Mouse (Mus musculus): ENCODE results near the gene Rbms3.

Rbms3 gene

DNA sequence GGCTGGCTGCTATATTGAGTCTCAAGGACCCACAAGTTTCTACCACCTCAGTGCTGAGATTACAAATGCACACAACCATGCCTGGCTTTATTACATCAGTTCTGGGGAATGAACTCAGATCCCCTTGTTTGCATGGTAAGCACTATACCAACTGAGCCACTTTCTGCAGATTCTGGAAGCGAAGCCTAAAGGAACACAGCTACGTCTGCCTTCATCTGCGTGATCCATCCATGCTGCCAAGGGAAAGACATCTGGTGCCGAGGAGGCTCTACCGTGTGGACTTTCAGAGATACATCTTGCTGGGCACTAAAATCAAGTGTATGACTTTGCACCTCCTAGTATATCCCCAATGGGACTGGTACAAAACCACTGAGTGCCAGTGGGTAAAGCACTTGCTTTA lies 1010.8 kb downstream of the Rbms3 start:
- in situ Hi-C loops (cut with MboI; ENCODE audit: unreplicated experiment in 2 of 2) = no loop called here

DNA sequence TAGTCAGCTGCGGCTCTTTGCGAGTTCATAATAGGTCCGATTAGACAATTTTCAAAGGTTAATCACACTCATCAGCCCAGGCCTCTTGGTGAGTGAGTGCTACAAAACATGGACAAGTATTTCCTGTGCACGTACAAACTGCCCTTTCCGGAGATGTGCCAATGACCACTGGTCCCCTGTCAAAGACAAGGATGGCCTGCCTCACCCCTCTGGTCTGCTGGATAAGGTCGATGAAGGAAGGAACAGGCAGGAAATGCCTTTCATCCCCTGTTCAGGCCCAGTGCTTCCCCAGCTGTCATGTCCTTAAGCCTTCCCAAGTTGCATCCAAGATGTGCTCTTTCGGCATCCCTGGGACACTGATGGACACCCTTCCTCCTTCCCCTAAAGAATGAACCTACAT lies 1016.4 kb downstream of the Rbms3 start:
- in situ Hi-C loops (cut with MboI; ENCODE audit: unreplicated experiment in 2 of 2) = no loop called here

DNA sequence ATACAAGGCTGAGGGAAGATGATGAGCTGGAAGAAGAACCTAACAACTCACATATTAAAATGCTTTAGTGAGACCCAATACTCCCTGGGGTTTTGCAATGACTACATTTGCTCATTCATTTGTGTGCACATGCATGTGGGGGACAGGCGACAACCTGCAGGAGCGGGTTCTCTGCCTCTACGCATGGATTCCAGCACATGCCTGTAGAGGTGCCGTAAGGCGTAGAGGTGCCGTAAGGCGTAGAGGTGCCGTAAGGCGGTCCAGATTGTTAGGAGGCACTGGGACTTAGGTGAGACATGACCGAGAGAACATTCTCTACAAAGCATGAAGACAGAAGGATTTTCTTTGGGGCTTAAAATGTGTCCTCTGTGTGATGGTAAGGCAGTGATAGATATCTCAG lies 1033.7 kb downstream of the Rbms3 start:
- in situ Hi-C loops (cut with MboI; ENCODE audit: unreplicated experiment in 2 of 2) = no loop called here

DNA sequence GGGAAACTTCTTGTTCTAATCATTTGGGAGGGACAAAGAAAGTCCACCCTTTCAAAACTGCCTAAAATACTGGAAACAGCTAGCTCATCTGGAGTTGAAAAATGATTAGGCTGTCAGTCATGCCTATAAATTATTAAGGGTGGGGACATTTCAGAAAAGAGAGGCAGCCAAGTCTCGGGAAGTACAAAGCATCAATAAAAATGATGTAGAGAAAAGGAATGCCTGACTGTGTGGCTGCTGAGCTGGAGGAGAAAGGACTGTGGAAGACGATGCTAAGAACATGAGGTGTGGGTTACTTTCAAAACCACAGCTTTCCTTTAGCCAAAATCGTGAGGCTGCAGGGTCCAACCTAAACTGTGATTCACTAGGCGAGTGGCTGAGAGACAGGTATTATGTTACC lies 1037.2 kb downstream of the Rbms3 start:
- in situ Hi-C loops (cut with MboI; ENCODE audit: unreplicated experiment in 2 of 2) = no loop called here

DNA sequence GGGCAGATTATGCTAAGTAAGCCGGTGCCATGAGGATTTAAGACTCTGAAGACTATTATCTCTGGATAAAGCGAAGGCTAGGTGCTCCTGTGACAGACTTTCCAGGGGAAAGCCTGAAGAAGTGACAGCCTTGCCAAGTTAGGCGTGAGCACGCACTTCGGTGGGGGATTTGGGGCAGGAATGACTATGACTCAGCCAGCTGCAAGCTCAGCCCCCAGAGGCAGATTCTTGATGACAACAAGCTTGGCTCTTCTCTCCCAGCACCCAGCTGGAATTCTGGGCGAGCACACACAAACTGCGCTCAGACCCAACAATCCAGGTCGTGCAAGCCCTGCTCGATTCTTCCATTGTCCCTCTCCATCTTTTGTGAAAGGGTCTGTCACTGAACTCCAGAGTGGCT lies 1038.6 kb downstream of the Rbms3 start:
- in situ Hi-C loops (cut with MboI; ENCODE audit: unreplicated experiment in 2 of 2) = no loop called here

DNA sequence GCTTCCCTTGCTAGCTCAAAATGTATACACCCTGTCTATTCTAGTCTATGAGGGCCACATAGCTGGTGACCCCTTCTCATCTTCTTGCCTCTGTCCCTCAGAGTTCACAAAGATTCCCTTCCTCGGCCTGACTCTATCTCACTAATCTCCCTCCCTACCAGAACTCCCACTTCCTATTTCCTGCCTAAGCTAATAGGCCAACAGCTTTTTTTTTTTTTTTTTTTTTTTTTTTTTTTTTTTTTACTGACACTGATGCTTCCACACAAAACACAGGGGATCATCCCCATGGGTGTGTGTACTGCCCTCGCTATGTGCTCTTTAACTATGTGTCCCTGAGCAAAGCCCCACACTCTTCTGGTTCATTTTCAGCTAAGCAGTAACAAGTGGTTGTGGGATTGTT lies 1060.0 kb downstream of the Rbms3 start:
- in situ Hi-C loops (cut with MboI; ENCODE audit: unreplicated experiment in 2 of 2) = loop anchor here in 1 of 2 experiments (25.0 kb wide), 2 partner anchors 857 to 1757 kb away; no protein-coding TSS in a partner anchor

DNA sequence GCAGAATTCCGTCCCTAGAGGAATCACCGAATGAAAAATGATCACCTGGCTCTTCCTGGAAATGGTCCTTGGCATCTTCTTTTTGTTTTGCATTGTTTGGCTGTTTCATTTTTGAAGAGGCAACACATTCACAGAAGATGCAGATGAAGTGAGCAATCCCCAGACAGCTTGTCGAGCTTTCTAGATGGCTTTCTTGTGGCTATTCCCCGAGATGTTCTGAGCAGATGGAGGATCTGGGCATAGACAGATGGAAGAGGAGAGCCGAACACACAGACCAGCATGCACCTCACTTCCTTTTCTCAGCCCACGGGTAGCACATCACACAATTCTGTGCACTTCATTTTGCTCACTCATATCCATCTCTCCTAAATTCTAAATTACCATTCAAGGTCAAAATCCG lies 1063.0 kb downstream of the Rbms3 start:
- in situ Hi-C loops (cut with MboI; ENCODE audit: unreplicated experiment in 2 of 2) = loop anchor here in 1 of 2 experiments (25.0 kb wide), 2 partner anchors 854 to 1754 kb away; no protein-coding TSS in a partner anchor

DNA sequence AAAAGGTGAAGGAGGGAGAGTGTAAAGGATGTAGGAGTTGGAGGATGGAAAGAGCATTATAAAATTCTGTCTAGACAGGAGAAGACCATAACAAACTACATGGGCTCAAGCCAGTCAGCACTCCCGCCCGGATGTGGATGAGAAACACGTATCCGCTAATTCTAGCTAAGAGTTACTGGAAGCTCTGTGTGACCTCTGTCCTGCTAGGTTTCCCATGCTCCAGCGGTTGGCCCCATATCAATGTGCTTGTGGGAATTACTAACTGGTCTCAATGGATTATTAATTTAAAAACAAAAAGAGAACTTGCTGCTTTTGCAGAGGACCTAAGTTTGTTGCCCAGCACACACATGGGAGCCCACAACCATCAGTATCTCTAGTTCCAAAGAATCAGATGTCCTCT lies 1071.9 kb downstream of the Rbms3 start:
- in situ Hi-C loops (cut with MboI; ENCODE audit: unreplicated experiment in 2 of 2) = loop anchor here (10.0 to 25.0 kb wide), 3 partner anchors 493 to 1745 kb away; no protein-coding TSS in a partner anchor

DNA sequence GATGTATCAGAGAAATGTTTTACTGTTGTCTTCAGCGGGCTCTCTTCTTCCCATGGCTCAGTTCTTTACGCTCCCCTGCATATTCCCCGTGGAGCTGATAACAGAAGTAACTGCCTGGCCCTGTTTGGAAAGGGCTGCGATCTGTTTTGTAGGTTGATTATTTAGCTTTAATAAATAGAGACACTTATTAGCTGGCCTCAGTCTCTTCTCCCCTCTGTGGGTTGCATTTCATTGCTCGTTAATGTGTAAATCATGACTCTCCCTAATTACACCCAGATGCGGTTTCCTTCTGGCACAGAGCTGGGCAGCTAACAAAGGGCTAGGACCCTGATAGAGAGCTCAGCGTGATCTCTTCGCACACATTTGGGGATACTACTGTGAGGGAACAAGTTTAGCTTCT lies 1073.1 kb downstream of the Rbms3 start:
- in situ Hi-C loops (cut with MboI; ENCODE audit: unreplicated experiment in 2 of 2) = loop anchor here (10.0 to 25.0 kb wide), 3 partner anchors 492 to 1744 kb away; no protein-coding TSS in a partner anchor

DNA sequence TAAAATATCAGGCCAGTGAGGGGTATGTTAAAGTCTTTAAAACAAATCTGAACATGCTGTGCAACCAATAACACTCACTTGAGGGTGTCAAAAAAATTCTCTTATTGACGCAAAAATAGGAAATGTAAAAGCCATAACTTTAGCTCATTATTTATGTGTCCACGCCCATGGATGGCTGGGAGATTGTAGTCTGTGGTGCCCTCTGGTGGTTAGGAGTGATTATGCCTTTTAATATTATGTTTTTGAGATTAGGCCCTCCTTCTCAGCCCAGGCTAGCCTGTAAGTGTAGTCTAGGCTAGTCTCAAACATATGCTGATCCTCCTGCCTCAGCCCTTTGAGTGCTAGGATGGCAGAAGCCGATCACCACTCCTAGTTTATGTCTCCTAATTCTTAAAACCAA lies 1076.5 kb downstream of the Rbms3 start:
- in situ Hi-C loops (cut with MboI; ENCODE audit: unreplicated experiment in 2 of 2) = loop anchor here (10.0 to 25.0 kb wide), 3 partner anchors 488 to 1741 kb away; no protein-coding TSS in a partner anchor

DNA sequence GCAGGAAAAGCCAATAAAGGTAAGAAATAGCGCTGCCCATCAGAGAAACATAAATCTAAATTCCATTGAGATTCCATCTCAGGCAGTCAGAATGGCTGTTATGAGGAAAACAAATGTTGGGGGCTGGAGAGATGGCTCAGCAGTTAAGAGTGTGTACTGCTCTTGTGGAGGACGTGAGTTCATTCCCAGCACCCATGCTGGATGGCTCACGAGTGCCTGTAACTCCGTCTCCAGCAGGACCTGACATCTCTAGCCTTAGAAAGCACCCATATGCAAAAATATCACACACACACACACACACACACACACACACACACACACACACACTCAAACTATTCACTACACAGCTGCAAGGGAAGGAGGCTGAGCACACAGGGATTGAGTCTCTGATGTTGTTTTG lies 1083.6 kb downstream of the Rbms3 start:
- in situ Hi-C loops (cut with MboI; ENCODE audit: unreplicated experiment in 2 of 2) = no loop called here

DNA sequence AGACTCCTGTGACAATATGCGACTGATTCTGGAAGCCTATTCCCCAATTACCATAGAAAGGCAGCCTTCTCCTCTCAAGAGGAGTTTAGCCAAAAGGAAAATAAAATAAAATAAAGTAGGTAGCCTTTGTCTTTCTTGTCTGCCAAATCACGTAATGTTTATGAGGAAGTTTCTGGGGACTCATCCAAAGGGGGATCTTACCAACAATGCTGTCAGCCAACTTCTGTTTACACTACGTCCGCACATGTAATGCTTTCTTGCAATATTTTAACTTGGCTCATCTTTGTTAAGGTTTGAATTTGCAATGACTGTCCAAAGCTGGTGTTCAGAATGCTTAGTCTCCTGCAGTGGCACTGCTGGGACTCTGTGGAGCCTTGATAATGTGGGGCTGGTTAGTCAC lies 1086.9 kb downstream of the Rbms3 start:
- in situ Hi-C loops (cut with MboI; ENCODE audit: unreplicated experiment in 2 of 2) = no loop called here

DNA sequence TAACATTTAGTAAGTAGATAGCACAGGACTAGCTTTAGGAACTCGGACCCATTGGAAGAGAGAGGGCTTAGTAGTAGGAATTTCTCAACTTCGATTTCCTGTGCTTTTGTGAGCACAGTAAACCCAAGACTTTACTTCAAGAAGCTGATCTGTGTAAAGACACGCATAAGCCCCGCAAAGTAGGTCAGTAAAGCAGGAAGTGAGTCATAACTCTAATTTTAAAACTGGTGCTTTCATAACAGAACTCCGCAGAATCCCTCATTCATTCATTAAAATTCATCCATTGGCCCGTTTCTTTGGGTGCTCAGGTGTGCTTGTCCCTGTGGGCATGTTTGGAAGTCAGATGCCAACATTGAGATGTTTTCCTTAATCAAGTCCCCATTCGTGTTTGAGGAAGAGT lies 1087.7 kb downstream of the Rbms3 start:
- in situ Hi-C loops (cut with MboI; ENCODE audit: unreplicated experiment in 2 of 2) = no loop called here

DNA sequence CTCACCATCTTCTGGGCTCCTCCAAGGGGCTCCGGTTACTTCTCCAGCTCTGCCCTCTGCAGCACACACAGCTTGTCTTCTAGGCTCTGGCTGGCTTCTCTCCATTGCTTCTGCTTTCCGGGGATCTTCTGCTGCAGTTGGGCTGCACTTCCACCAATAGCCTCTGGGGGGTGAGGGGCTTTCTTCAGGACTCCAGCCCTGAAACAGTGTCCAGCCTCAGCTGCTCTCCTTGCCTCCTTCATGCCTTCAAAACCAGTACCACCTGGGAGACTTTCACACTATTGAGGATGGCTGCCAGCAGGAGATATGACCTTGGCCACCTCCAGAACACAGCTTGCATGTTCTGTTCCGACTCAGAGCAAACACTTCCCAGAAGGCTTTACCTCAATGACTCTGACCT lies 1094.0 kb downstream of the Rbms3 start:
- in situ Hi-C loops (cut with MboI; ENCODE audit: unreplicated experiment in 2 of 2) = no loop called here

DNA sequence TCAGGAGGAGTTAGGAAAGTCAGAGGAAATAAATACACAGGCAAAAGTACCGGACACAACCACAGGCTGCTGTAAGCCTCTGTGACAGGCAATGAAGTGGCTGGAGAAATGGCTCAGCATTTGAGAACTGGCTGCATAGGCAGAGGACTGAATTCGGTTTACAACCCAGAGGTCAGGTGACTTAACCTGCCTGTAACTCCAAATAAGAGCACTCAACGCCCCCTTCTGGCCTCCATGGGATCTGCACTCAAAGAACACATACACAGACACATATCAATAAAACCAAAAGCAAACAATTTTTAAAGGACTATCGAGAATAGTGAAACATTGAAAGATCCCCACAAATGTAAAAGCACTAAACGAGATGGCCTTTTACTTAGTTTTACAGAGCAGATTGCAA lies 1096.3 kb downstream of the Rbms3 start:
- in situ Hi-C loops (cut with MboI; ENCODE audit: unreplicated experiment in 2 of 2) = no loop called here

DNA sequence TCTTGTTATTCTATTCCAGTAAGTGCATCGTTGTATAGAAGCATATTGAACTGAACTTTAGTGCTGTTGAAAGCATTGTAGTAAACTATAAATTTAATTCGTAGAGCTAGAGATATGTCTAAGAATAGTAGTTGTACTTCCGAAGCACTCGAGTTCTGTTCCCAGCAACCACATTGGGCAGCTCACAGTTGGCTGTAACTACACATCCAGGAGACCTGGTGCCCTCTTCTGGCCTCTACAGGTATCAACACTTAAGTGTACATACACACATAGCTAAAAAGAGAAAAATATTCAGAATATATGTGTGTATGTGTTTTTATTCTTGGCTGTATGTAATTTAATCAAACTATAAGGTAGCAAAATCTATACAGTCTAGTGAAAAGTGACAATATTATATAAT lies 1098.6 kb downstream of the Rbms3 start:
- in situ Hi-C loops (cut with MboI; ENCODE audit: unreplicated experiment in 2 of 2) = no loop called here

DNA sequence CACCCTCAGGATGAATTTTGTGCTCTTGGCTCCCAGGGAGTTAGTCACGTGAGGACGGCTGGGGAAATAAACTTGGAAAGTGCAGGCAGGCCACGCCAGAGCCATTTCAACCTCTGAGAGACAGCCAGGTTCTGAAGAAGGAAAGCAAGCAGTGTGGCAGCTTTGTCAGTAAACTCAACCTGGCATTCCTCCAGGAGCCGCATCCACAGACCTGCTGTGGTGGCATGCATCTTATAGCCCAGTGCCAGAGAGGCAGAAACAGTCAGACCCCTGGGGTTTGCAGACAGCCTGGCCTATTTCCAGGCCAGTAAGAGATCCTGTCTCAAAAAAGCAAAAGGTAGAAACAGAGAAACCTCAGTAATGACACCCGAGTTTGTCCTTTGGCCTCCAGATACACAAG lies 1105.3 kb downstream of the Rbms3 start:
- in situ Hi-C loops (cut with MboI; ENCODE audit: unreplicated experiment in 2 of 2) = loop anchor here in 1 of 2 experiments (25.0 kb wide), 1 partner anchor 462 kb away; no protein-coding TSS in a partner anchor

All from v-Abl transformed pro-B cells (cell line).